Mouse (Mus musculus): ENCODE data around the gene Zfp664.

DNA sequence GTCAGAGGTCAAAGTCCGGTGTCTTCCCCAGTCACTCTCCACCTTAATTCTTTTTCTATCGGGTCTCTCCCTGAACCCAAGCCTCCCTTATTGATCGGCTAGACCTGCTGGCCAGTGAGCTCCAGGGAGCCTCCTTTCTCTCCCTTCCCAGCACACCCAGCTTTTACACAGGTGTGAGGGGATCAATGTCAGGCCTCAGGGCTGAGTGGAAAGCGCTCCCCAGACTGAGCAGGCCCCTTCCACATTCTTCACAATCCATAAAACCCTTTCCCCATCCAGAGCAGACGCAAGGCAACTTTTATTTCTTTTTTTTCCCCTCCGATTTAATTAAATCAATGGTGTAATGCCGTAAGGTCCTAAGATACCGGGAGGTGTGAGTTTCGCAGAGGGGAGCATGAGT, 68.1 kb downstream of the Zfp664 start:
- TF ChIP-seq CTCF (IDR thresholded peaks at IDR 0.05; ENCODE audit: borderline replicate concordance, insufficient read depth, low read length) (no peak), POLR2A (IDR thresholded peaks at IDR 0.05; ENCODE audit: low read depth, low read length) (no peak)
